Mouse (Mus musculus): ENCODE measurements around the gene St3gal6. TPM values are rescaled to one million over a fixed set of nuclear protein-coding genes. Genes with fewer than 3 reads are reported as not detected.
A peak's percentile ranks its signal among the peaks of the same experiment; 100 is the strongest.

Gene St3gal6
- polyA plus RNA-seq, 1 experiment from 2014 or later, result 30.2 TPM

- Histone ChIP-seq H3K4me3 (ENCODE audit: low read depth, low read length) (no peak overlapping the region), H3K4me1 (ENCODE audit: insufficient read depth) (no peaks in the 10 kb centered on the region), H3K27ac (ENCODE audit: low read depth) (peak overlapping the region; percentile 44; the same call in 1 of the 2 replicates), H3K9me3 (ENCODE audit: low read depth, low read length) (no peaks in the 10 kb centered on the region), H3K4me2 (no peak overlapping the region), H3K36me3 (ENCODE audit: insufficient read depth) (peaks cover 18% of the 10 kb centered on the region), H3K27me3 (ENCODE audit: insufficient read depth, low read length) (no peaks in the 10 kb centered on the region), H3K9ac (no peak overlapping the region)
- WGBS, result 69% methylated on average over 4 of the region's 4 CpGs
- TF ChIP-seq CTCF (IDR thresholded peaks at IDR 0.05; ENCODE audit: low read depth), result peak; percentile 7; the same call in 1 of the 2 replicates
- ATAC-seq (ENCODE audit: insufficient read depth) (peak; percentile 80), DNase-seq (peak; percentile 45)
These were observed 77.5 kb downstream of the St3gal6 start for GRCm38 (mm10) chr16:58446281-58447259.

GRCm38 (mm10) chr16:58444735-58445134, 79.3 kb downstream of the St3gal6 start:
- Histone ChIP-seq H3K36me3 (ENCODE audit: insufficient read depth) (peaks cover 5% of the 10 kb centered on the region; the same call in 1 of the 2 replicates), H3K4me1 (ENCODE audit: insufficient read depth) (no peaks in the 10 kb centered on the region), H3K9ac (no peak overlapping the region), H3K4me2 (no peak overlapping the region), H3K27ac (ENCODE audit: low read depth) (no peak overlapping the region), H3K4me3 (ENCODE audit: low read depth, low read length) (no peak overlapping the region), H3K9me3 (ENCODE audit: low read depth, low read length) (no peaks in the 10 kb centered on the region), H3K27me3 (ENCODE audit: insufficient read depth, low read length) (no peaks in the 10 kb centered on the region)
- TF ChIP-seq CTCF (IDR thresholded peaks at IDR 0.05; ENCODE audit: low read depth), result peak; percentile 35
- 68% methylated on average over 6 of the region's 6 CpGs for WGBS
- ATAC-seq (ENCODE audit: insufficient read depth) (no peak), DNase-seq (peak; percentile 45)

- WGBS, result 91% methylated on average over 1 of the region's 1 CpGs
- DNase-seq (no peak), ATAC-seq (ENCODE audit: insufficient read depth) (no peak)
- Histone ChIP-seq H3K4me3 (ENCODE audit: low read depth, low read length) (no peak overlapping the region), H3K36me3 (ENCODE audit: insufficient read depth) (peaks cover 30% of the 10 kb centered on the region), H3K4me2 (no peak overlapping the region), H3K27ac (ENCODE audit: low read depth) (no peak overlapping the region), H3K9ac (no peak overlapping the region), H3K9me3 (ENCODE audit: low read depth, low read length) (no peaks in the 10 kb centered on the region), H3K4me1 (ENCODE audit: insufficient read depth) (no peaks in the 10 kb centered on the region), H3K27me3 (ENCODE audit: insufficient read depth, low read length) (no peaks in the 10 kb centered on the region)
- TF ChIP-seq CTCF (IDR thresholded peaks at IDR 0.05; ENCODE audit: low read depth), result no peak
These were observed 91.7 kb downstream of the St3gal6 start for GRCm38 (mm10) chr16:58432384-58432783.

GRCm38 (mm10) chr16:58430246-58430645, 93.8 kb downstream of the St3gal6 start:
- no peak for ATAC-seq (ENCODE audit: insufficient read depth)
- WGBS, result 63% methylated on average over 7 of the region's 7 CpGs
- H3K4me3 ChIP-seq (ENCODE audit: low read depth, low read length), result no peak overlapping the region

GRCm38 (mm10) chr16:58421696-58422354, 102.2 kb downstream of the St3gal6 start:
- ATAC-seq (ENCODE audit: insufficient read depth), result peak; percentile 79; the same call in 1 of the 2 replicates
- WGBS, result 30% methylated on average over 11 of the region's 11 CpGs
- Histone ChIP-seq H3K27me3 (ENCODE audit: insufficient read depth, low read length) (no peaks in the 10 kb centered on the region), H3K27ac (ENCODE audit: low read depth) (peak overlapping the region; percentile 18; the same call in 1 of the 2 replicates), H3K36me3 (ENCODE audit: insufficient read depth) (no peaks in the 10 kb centered on the region), H3K4me1 (ENCODE audit: insufficient read depth) (peaks cover 10% of the 10 kb centered on the region), H3K9ac (no peak overlapping the region), H3K9me3 (ENCODE audit: low read depth, low read length) (no peaks in the 10 kb centered on the region), H3K4me3 (ENCODE audit: low read depth, low read length) (no peak overlapping the region), H3K4me2 (no peak overlapping the region)
- peak; percentile 77 for DNase-seq
- TF ChIP-seq CTCF (IDR thresholded peaks at IDR 0.05; ENCODE audit: low read depth), result no peak

More at GRCm38 (mm10) chr16:58430246-58430645, 93.8 kb downstream of the St3gal6 start:
- no peaks in the 10 kb centered on the region for H3K27me3 ChIP-seq (ENCODE audit: insufficient read depth, low read length)
- DNase-seq, result peak; percentile 17
- no peaks in the 10 kb centered on the region for H3K9me3 ChIP-seq (ENCODE audit: low read depth, low read length)
- TF ChIP-seq CTCF (IDR thresholded peaks at IDR 0.05; ENCODE audit: low read depth), result no peak
- no peak overlapping the region for H3K4me2 ChIP-seq
- peaks cover 21% of the 10 kb centered on the region for H3K36me3 ChIP-seq (ENCODE audit: insufficient read depth)
- H3K9ac ChIP-seq, result no peak overlapping the region
- H3K27ac ChIP-seq (ENCODE audit: low read depth), result no peak overlapping the region
- no peaks in the 10 kb centered on the region for H3K4me1 ChIP-seq (ENCODE audit: insufficient read depth)

Other genes starting within 250 kb of the St3gal6 start
- gene Dcbld2, start 115.8 kb downstream of the St3gal6 start, polyA plus RNA-seq (2014; fragmentation: Nextera tagmentation; extraction: Ambion mirVana), result 14.2 and 17.3 TPM in 2 replicates
- not detected in 2 replicates for gene Gm813, start 92.7 kb upstream of the St3gal6 start, polyA plus RNA-seq (2014; fragmentation: Nextera tagmentation; extraction: Ambion mirVana)
- not detected in 2 replicates for gene E330017A01Rik, start 114.5 kb upstream of the St3gal6 start, polyA plus RNA-seq (2014; fragmentation: Nextera tagmentation; extraction: Ambion mirVana)
- 22.7 and 23.7 TPM in 2 replicates for gene Cpox, start 146.0 kb upstream of the St3gal6 start, polyA plus RNA-seq (2014; fragmentation: Nextera tagmentation; extraction: Ambion mirVana)
- 0.11 TPM in 1 of 2 replicates, not detected in the other for gene Gpr15, start 194.8 kb upstream of the St3gal6 start, polyA plus RNA-seq (2014; fragmentation: Nextera tagmentation; extraction: Ambion mirVana)
- 127 and 128 TPM in 2 replicates for gene Cldnd1, start 203.7 kb upstream of the St3gal6 start, polyA plus RNA-seq (2014; fragmentation: Nextera tagmentation; extraction: Ambion mirVana)
- gene Olfr172, start 238.9 kb upstream of the St3gal6 start, polyA plus RNA-seq (2014; fragmentation: Nextera tagmentation; extraction: Ambion mirVana), result not detected in 2 replicates